Mouse (Mus musculus) stomach, embryonic 15.5 days (tissue): ENCODE data around the gene Ppm1d. TPM values are rescaled to one million over a fixed set of nuclear protein-coding genes. Genes with fewer than 3 reads are reported as not detected.
A peak's percentile ranks its signal among the peaks of the same experiment; 100 is the strongest.

Source experiments
- ATAC-seq: fragments of 200-750 bp; cut with Nextera tagmentation; 2 replicates; pipeline ENCODE4 v1.8.0; 2017; ENCODE audit warnings: low read depth, moderate number of reproducible peaks, moderate TSS enrichment; ENCODE audit not compliant: insufficient read depth, low FRiP score
- H3K27ac ChIP-seq: fragments of 300-500 bp; sonication (generic); 2 replicates; pipeline ENCODE4 v1.5.1; 2015; ENCODE audit warnings: mild to moderate bottlenecking, inconsistent platforms
- H3K27me3 ChIP-seq: fragments of 300-500 bp; sonication (generic); replicated peaks from 2 replicates; pipeline ENCODE4 v1.6.1; 2015; ENCODE audit warnings: inconsistent platforms
- H3K36me3 ChIP-seq: fragments of 300-500 bp; sonication (generic); 2 replicates; pipeline ENCODE4 v1.6.1; 2015; ENCODE audit warnings: inconsistent platforms
- H3K4me1 ChIP-seq: fragments of 300-500 bp; sonication (generic); 2 replicates; pipeline ENCODE4 v1.6.1; 2015; ENCODE audit warnings: inconsistent platforms
- H3K4me2 ChIP-seq: fragments of 300-500 bp; sonication (generic); 2 replicates; pipeline ENCODE4 v1.6.1; 2015; ENCODE audit warnings: mild to moderate bottlenecking, inconsistent platforms
- H3K4me3 ChIP-seq: fragments of 300-500 bp; sonication (generic); replicated peaks from 2 replicates; pipeline ENCODE4 v1.5.1; 2015; ENCODE audit warnings: inconsistent platforms
- H3K9ac ChIP-seq: fragments of 300-500 bp; sonication (generic); 2 replicates; pipeline ENCODE4 v1.6.1; 2015; ENCODE audit warnings: inconsistent platforms
- H3K9me3 ChIP-seq: fragments of 300-500 bp; sonication (generic); 2 replicates; pipeline ENCODE4 v1.6.1; 2016; ENCODE audit warnings: inconsistent platforms
- WGBS: fragments of 180-500 bp; shearing (Covaris S2); methylation state at CpG from one replicate; pipeline ENCODE4 v1.1.7; 2015; 5-methylcytosine and 5-hydroxymethylcytosine counted together
- polyA plus RNA-seq: library from polyadenylated mRNA; unstranded; fragments of >200 nt; fragmentation: Nextera tagmentation; extraction: Ambion mirVana; gene quantifications from 2 replicates; pipeline ENCODE4 v1.2.1, GENCODE M21; 2015

The Ppm1d gene
- polyA plus RNA-seq, 1 experiment from 2014 or later: 15.1 TPM

- 74% methylated on average over 7 of the region's 7 CpGs for WGBS
- Histone ChIP-seq H3K9me3 (no peaks in the 10 kb centered on the region), H3K9ac (no peak overlapping the region), H3K27ac (no peak overlapping the region), H3K36me3 (no peaks in the 10 kb centered on the region), H3K4me1 (no peaks in the 10 kb centered on the region), H3K27me3 (no peaks in the 10 kb centered on the region), H3K4me3 (no peak overlapping the region), H3K4me2 (no peak overlapping the region)
- no peak for ATAC-seq
These were observed 73.2 kb downstream of the Ppm1d start for GRCm38 (mm10) chr11:85383975-85384821.

- 62% methylated on average over 12 of the region's 12 CpGs for WGBS
- Histone ChIP-seq H3K9ac (no peak overlapping the region), H3K36me3 (no peaks in the 10 kb centered on the region), H3K27ac (peak overlapping the region; percentile 32), H3K4me2 (no peak overlapping the region), H3K4me1 (0 out of 2 replicates have a peak, but pooled peaks cover 6% of the 10 kb centered on the region), H3K9me3 (no peaks in the 10 kb centered on the region), H3K27me3 (no peaks in the 10 kb centered on the region), H3K4me3 (no peak overlapping the region)
- no peak for ATAC-seq
These were observed 81.3 kb downstream of the Ppm1d start for GRCm38 (mm10) chr11:85392179-85392863.

- 57% methylated on average over 9 of the region's 9 CpGs for WGBS
- H3K4me1 ChIP-seq: 0 out of 2 replicates have a peak, but pooled peaks cover 6% of the 10 kb centered on the region
- no peak overlapping the region for H3K9ac ChIP-seq
- ATAC-seq: no peak
- no peak overlapping the region for H3K4me3 ChIP-seq
- H3K27ac ChIP-seq: peak overlapping the region; percentile 32
- no peaks in the 10 kb centered on the region for H3K27me3 ChIP-seq
- H3K9me3 ChIP-seq: no peaks in the 10 kb centered on the region
- H3K4me2 ChIP-seq: no peak overlapping the region
- H3K36me3 ChIP-seq: no peaks in the 10 kb centered on the region
These were observed 81.8 kb downstream of the Ppm1d start for GRCm38 (mm10) chr11:85392864-85393220.

GRCm38 (mm10) chr11:85393990-85394389 is 82.9 kb downstream of the Ppm1d start:
- WGBS: 40% methylated on average over 3 of the region's 3 CpGs
- Histone ChIP-seq H3K9me3 (no peaks in the 10 kb centered on the region), H3K9ac (no peak overlapping the region), H3K4me2 (no peak overlapping the region), H3K4me3 (no peak overlapping the region), H3K27ac (no peak overlapping the region), H3K27me3 (no peaks in the 10 kb centered on the region), H3K4me1 (0 out of 2 replicates have a peak, but pooled peaks cover 6% of the 10 kb centered on the region), H3K36me3 (no peaks in the 10 kb centered on the region)
- ATAC-seq: no peak

GRCm38 (mm10) chr11:85395361-85395760 is 84.3 kb downstream of the Ppm1d start:
- Histone ChIP-seq H3K4me1 (0 out of 2 replicates have a peak, but pooled peaks cover 6% of the 10 kb centered on the region), H3K27ac (no peak overlapping the region), H3K4me3 (no peak overlapping the region), H3K4me2 (no peak overlapping the region), H3K9me3 (no peaks in the 10 kb centered on the region), H3K9ac (no peak overlapping the region), H3K27me3 (no peaks in the 10 kb centered on the region), H3K36me3 (no peaks in the 10 kb centered on the region)
- WGBS: 75% methylated on average over 7 of the region's 7 CpGs
- ATAC-seq: no peak

Other genes with a start within 250 kb of the Ppm1d start
- gene Usp32, start 171.1 kb upstream of the Ppm1d start, polyA plus RNA-seq: 3.9 and 4.8 TPM in 2 replicates
- 0.27 TPM in 1 of 2 replicates, not detected in the other for gene 1700125H20Rik, start 140.8 kb upstream of the Ppm1d start, polyA plus RNA-seq
- gene Appbp2, start 76.1 kb upstream of the Ppm1d start, polyA plus RNA-seq: 38.7 and 39.4 TPM in 2 replicates
- 16.7 and 17.9 TPM in 2 replicates for gene Bcas3, start 41.9 kb downstream of the Ppm1d start, polyA plus RNA-seq